Mouse (Mus musculus) ovary, adult 18-20 months (tissue): ENCODE data around the gene Clec2g.

Source experiments
- DNase-seq: peaks from one replicate; pipeline ENCODE4 v3.0.0; 2022; ENCODE audit warnings: low spot score, mixed read lengths

Gene Clec2g

DNA sequence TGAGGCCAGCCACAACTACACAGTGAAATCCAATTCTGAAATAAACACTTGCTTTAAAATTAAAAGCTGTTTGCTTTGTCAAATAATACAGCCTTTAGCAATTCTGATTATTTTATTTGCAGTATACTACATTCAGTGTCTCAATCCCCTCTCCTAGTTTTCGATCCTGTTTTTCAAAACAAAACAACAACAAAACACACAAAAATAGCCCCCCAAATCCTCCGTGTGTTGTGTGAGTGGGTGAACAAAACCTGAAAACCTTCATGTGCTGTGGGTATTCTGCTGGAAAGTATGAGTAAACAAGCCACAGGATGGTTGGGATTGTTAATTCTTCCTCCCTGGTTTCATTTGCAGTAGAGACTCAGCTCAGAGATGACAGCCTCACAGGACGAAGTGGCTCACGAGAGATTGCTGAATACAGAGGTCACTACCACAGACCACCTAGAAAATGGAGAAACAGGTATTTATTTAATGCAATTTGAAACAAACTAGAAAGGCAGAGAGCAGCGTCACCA lies 79.6 kb downstream of the Clec2g start:
- no peak for DNase-seq

- DNase-seq: no peak
These were observed 80.2 kb downstream of the Clec2g start for GRCm38 (mm10) chr6:129014399-129014798.

DNA sequence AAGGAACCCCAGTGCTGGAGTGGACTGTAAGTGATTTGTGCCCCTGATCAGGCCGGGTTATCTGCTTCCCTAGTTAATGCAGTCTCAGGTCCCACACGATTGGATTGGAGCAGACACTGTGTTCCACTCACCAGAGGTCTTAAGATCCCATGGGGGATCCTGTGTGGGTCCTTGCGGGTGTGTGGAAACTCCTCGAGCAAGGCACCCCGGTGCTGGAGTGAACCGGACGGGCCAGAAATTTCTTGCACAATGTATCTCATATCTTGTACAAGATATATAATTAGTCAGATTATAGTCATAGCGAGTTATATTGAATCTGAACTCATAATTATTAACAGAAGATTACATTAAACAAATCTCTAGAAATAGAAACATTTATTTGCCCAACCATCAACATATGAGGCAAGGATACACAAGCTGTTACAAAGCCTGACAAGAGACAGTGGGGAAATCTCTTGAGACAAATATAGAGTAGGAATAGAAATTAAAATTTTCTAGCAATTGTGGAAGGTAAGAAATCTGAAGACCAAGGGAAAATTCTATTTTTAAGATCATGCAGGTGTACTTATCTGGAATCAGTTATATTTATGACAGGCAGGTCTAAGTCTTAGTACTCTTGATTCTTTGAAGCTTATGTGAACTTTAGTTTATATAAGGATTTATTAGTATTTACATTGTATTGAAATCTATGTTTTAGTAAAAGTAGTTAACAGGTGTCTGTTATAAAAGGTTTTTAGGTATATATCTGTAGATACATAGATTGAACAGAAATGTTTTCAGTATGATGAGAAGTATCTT lies 93.5 kb downstream of the Clec2g start:
- DNase-seq: no peak

GRCm38 (mm10) chr6:129030175-129030824 lies 96.1 kb downstream of the Clec2g start:
- no peak for DNase-seq

- no peak for DNase-seq
These were observed 96.8 kb downstream of the Clec2g start for GRCm38 (mm10) chr6:129030964-129031363.

- DNase-seq: no peak
These were observed 99.2 kb downstream of the Clec2g start for GRCm38 (mm10) chr6:129033397-129033796.
